Mouse (Mus musculus) ES-Bruce4 (cell line): ENCODE measurements around the gene C130060K24Rik. TPM values are rescaled to one million over a fixed set of nuclear protein-coding genes. Genes with fewer than 3 reads are reported as not detected.
A peak's percentile ranks its signal among the peaks of the same experiment; 100 is the strongest.

ENCODE experiments used
- H3K27ac ChIP-seq: 2 replicates; pipeline ENCODE4 v1.5.1; 2012; ENCODE audit warnings: low read length, inconsistent platforms; ENCODE audit not compliant: insufficient read depth
- H3K27me3 ChIP-seq: 2 replicates; pipeline ENCODE4 v1.6.1; 2012; ENCODE audit warnings: mild to moderate bottlenecking, low read length, inconsistent platforms; ENCODE audit not compliant: control insufficient read depth, poor library complexity, insufficient read depth, severe bottlenecking
- H3K36me3 ChIP-seq: 2 replicates; pipeline ENCODE4 v1.6.1; 2012; ENCODE audit warnings: inconsistent platforms, mild to moderate bottlenecking, low read length, moderate library complexity; ENCODE audit not compliant: control insufficient read depth, poor library complexity, insufficient read depth, severe bottlenecking
- H3K4me1 ChIP-seq: one replicate; pipeline ENCODE4 v1.8.1; 2011; ENCODE audit warnings: low read length; ENCODE audit not compliant: control insufficient read depth, insufficient read depth
- H3K4me3 ChIP-seq: 2 replicates; pipeline ENCODE4 v1.5.1; 2011; ENCODE audit warnings: low read depth, mild to moderate bottlenecking, low read length
- H3K9ac ChIP-seq: 2 replicates; pipeline ENCODE4 v1.6.1; 2012; ENCODE audit warnings: low read depth, mild to moderate bottlenecking, inconsistent platforms; ENCODE audit not compliant: poor library complexity, severe bottlenecking
- H3K9me3 ChIP-seq: replicated peaks from 2 replicates; pipeline ENCODE4 v1.6.1; 2012; ENCODE audit warnings: mild to moderate bottlenecking, low read length, inconsistent platforms; ENCODE audit not compliant: control insufficient read depth, poor library complexity, insufficient read depth, severe bottlenecking
- CTCF ChIP-seq: IDR thresholded peaks from one replicate; pipeline ENCODE4 v1.8.1; 2011; ENCODE audit warnings: low read depth, low read length
- EP300 ChIP-seq: IDR thresholded peaks from 2 replicates; pipeline ENCODE4 v1.6.1; 2011; ENCODE audit warnings: low read depth, low read length; ENCODE audit not compliant: insufficient read depth
- POLR2A ChIP-seq: IDR thresholded peaks from one replicate; pipeline ENCODE4 v1.8.1; 2011; ENCODE audit warnings: low read length; ENCODE audit not compliant: insufficient read depth
- polyA plus RNA-seq: library from polyadenylated mRNA; stranded (reverse); fragments of >200 nt; gene quantifications from 2 replicates; pipeline ENCODE4 v1.2.4, GENCODE M21; 2011; ENCODE audit warnings: low read depth; ENCODE audit not compliant: missing spikeins, insufficient read depth, insufficient read length

Gene C130060K24Rik
- not detected in 2 replicates for polyA plus RNA-seq

GRCm38 (mm10) chr6:65380918-65381772 lies at the start of gene C130060K24Rik:
Gene C130060K24Rik, plus strand, starts transcription at chr6:65381105.
- H3K27ac ChIP-seq: no peak within 1 kb of the TSS
- H3K9me3 ChIP-seq: no peaks in the 10 kb centered on the region; the same call in 1 of the 2 replicates
- no peaks in the 10 kb centered on the region; the same call in none of the 2 replicates for H3K27me3 ChIP-seq
- H3K9ac ChIP-seq: peak within 1 kb of the TSS; percentile 49; the same call in 1 of the 2 replicates
- H3K36me3 ChIP-seq: no peaks in the 10 kb centered on the region
- TF ChIP-seq EP300 (no peak), POLR2A (no peak), CTCF (no peak)
- no peaks in the 10 kb centered on the region for H3K4me1 ChIP-seq
- peak within 1 kb of the TSS; percentile 76 for H3K4me3 ChIP-seq

- no peaks in the 10 kb centered on the region for H3K4me1 ChIP-seq
- no peak for TF ChIP-seq POLR2A
- TF ChIP-seq CTCF: no peak
- no peak for TF ChIP-seq EP300
- no peak overlapping the region for H3K27ac ChIP-seq
- H3K27me3 ChIP-seq: no peaks in the 10 kb centered on the region
- H3K36me3 ChIP-seq: no peaks in the 10 kb centered on the region
- no peak overlapping the region for H3K4me3 ChIP-seq
- H3K9me3 ChIP-seq: no peaks in the 10 kb centered on the region
- no peak overlapping the region for H3K9ac ChIP-seq
These were observed 46.7 kb upstream of the C130060K24Rik start for GRCm38 (mm10) chr6:65334246-65334645.

GRCm38 (mm10) chr6:65339391-65339790 lies 41.5 kb upstream of the C130060K24Rik start:
- Histone ChIP-seq H3K4me3 (no peak overlapping the region), H3K27me3 (no peaks in the 10 kb centered on the region), H3K9me3 (no peaks in the 10 kb centered on the region), H3K4me1 (no peaks in the 10 kb centered on the region), H3K9ac (no peak overlapping the region), H3K36me3 (no peaks in the 10 kb centered on the region), H3K27ac (no peak overlapping the region)
- TF ChIP-seq POLR2A (no peak), EP300 (no peak), CTCF (no peak)

DNA sequence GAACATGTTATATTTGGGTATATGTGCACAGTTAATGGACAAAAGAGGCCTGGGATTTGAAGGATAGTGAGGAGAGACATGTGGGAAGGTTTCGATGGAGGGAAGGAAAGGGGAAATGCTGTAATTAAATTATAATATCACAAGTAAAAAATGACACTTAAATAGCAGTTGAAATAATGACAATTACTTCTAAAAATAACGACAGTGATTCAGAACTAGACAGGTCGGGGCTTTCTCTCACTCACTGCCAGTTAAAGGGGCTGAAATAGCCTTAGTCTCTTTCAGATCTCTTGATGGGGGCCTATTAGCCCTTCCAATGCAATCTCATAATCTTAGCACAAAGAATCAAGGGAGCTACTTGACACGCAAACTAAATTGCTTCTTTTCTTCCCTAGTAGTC lies 39.5 kb upstream of the C130060K24Rik start:
- H3K9me3 ChIP-seq: no peaks in the 10 kb centered on the region
- TF ChIP-seq POLR2A (no peak), EP300 (no peak), CTCF (no peak)
- H3K4me1 ChIP-seq: no peaks in the 10 kb centered on the region
- no peaks in the 10 kb centered on the region for H3K27me3 ChIP-seq
- H3K36me3 ChIP-seq: no peaks in the 10 kb centered on the region
- no peak overlapping the region for H3K4me3 ChIP-seq
- no peak overlapping the region for H3K9ac ChIP-seq
- H3K27ac ChIP-seq: no peak overlapping the region

GRCm38 (mm10) chr6:65347736-65348135 lies 33.2 kb upstream of the C130060K24Rik start:
- TF ChIP-seq CTCF (no peak), POLR2A (no peak), EP300 (no peak)
- H3K27ac ChIP-seq: no peak overlapping the region
- no peaks in the 10 kb centered on the region for H3K9me3 ChIP-seq
- no peaks in the 10 kb centered on the region for H3K27me3 ChIP-seq
- H3K4me1 ChIP-seq: no peaks in the 10 kb centered on the region
- H3K36me3 ChIP-seq: no peaks in the 10 kb centered on the region
- H3K9ac ChIP-seq: no peak overlapping the region
- H3K4me3 ChIP-seq: no peak overlapping the region

DNA sequence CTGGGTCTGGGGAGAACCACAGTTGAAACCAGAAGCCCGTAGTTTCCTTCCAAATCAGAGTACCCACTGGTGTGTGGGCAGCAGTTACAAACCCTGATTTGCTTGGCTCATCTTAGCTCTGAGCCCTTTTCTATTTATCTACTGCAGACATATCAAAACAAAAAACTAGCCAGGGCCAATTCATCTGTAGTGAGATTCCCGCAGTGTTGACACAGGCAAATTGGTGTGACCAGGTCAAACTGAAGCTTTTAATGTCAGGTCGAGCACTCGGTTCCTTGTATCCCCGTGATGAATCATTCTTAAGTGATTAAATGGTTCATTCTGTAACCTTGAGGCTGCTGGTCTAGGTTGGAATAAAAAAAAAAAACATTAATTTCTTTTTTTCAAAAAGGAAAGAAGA lies 32.6 kb upstream of the C130060K24Rik start:
- TF ChIP-seq EP300 (no peak), POLR2A (no peak), CTCF (no peak)
- Histone ChIP-seq H3K27me3 (no peaks in the 10 kb centered on the region), H3K4me1 (no peaks in the 10 kb centered on the region), H3K36me3 (no peaks in the 10 kb centered on the region), H3K4me3 (no peak overlapping the region), H3K9ac (no peak overlapping the region), H3K27ac (no peak overlapping the region), H3K9me3 (no peaks in the 10 kb centered on the region)
